Mouse (Mus musculus): ENCODE measurements around the gene Tnfaip3. TPM values are rescaled to one million over a fixed set of nuclear protein-coding genes. Genes with fewer than 3 reads are reported as not detected.
A peak's percentile ranks its signal among the peaks of the same experiment; 100 is the strongest.

Tnfaip3 gene
- total RNA-seq, 1 experiment from 2014 or later, result 4.7 TPM

- no peak for DNase-seq
Observed at GRCm38 (mm10) chr10:18966893-18967292, 48.6 kb downstream of the Tnfaip3 start.

- DNase-seq, result peak; percentile 29
Observed at GRCm38 (mm10) chr10:18965601-18966000, 49.9 kb downstream of the Tnfaip3 start.

- peak; percentile 49 for DNase-seq
Observed at GRCm38 (mm10) chr10:18964856-18965255, 50.6 kb downstream of the Tnfaip3 start.

DNA sequence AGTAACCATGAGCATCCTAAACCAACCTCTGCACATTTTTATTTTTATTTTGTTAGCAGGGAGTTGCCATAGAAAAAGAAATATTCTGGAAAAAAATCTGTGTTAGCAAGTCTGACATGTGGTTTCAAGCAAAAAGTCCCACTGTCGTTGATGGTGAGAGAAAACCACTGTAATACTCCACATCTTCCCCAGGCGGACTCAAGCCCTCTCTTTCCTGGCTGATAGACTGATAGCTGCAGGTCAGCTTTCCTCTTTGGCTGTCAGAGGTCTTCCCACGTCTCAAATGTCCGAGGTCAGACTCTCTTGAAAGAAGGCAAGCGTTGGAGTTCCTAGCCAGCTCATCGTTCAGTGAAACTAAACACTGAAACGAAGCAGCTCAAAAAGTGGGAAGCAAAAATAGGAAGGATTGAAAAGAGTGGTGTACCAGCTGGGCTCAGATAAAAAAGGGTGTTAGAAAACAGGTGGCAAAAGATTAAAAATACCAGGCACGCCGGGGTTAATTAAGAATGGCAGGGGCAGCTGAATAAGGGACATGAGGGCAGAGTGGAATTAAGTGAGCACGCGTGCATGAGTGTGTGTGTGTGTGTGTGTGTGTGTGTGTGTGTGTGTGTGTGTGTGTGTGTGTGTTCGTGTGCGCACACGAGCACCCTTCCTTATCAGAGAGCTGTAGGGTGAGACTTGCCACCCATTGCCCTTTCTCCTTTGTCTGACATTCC, 55.5 kb downstream of the Tnfaip3 start:
- no peak for DNase-seq

- DNase-seq, result no peak
Observed at GRCm38 (mm10) chr10:18953706-18954071, 61.8 kb downstream of the Tnfaip3 start.

DNA sequence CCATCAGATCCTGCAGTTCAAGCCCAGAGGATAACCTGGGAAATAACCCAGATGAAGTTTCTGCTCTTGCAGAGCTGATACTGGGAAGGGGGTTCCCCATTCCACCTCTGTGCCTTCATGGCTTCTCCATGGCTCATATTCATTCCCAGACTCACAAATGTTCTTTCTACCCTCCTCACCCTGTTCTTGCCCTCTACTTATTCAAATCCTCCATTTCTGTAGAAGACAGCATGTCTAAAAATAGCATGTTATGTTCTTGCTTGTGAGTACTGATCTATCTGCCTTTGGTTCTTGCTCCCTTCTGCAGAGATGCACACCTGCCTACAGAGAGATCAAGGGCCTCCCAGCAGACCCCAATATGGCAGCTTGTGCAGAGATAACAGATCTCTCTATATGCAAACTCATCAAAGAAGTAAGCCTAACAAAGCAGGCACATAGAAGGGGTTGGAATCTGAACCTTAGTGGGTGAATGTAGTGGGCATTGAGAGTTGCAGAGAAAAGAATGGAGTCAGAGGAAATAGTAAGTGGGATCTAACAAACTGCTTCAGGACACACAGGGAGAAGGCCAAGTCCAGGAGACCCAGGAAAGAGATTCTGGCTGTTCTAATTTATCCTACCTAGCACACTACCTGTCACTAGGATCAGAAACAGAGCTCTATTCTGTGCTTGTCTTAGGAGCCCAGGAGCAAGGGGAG, 62.3 kb downstream of the Tnfaip3 start:
- no peak for DNase-seq

Other genes starting within 250 kb of the Tnfaip3 start
- not detected in 2 replicates for gene Gm4922, start 228.9 kb downstream of the Tnfaip3 start, total RNA-seq (2021)
- gene Perp, start 170.6 kb downstream of the Tnfaip3 start, total RNA-seq (2021), result 3.2 and 9.8 TPM in 2 replicates

All from adrenal gland, postnatal 14 days (tissue).